Mouse (Mus musculus) right cerebral cortex, postnatal 25 days (tissue): Measurements from ENCODE around the gene Slc25a23.
"Not testable (repeated sequence)": the region's sequence is repeated elsewhere in the genome, so short reads cannot be mapped to it uniquely, and the experiment has no call there.

Experiments
- DNase-seq: peaks from one replicate; pipeline ENCODE4 v3.0.0; 2022

Gene Slc25a23

GRCm38 (mm10) chr17:57070699-57071098, 11.0 kb upstream of the Slc25a23 start:
- no peak for DNase-seq

DNA sequence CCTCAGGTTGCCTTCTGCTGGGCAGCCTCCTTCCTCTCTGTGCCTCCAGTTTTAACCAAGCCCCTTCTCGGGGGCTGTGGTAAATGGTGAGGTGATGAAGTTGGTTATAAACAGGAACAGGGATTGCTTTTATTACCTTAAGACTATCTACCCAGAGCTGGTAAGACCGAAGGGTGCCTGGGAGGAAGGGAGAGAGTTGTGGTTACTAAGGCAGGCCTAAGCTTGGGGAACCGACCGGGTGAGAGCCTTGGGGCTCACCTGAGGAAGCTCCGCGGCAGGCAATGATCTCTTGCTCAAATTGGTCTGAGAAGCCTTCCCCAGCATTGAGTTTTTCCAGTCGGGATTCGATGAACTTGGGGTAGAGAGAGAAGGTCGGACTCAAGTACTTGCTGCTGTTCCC, 10.6 kb upstream of the Slc25a23 start:
- no peak for DNase-seq

DNA sequence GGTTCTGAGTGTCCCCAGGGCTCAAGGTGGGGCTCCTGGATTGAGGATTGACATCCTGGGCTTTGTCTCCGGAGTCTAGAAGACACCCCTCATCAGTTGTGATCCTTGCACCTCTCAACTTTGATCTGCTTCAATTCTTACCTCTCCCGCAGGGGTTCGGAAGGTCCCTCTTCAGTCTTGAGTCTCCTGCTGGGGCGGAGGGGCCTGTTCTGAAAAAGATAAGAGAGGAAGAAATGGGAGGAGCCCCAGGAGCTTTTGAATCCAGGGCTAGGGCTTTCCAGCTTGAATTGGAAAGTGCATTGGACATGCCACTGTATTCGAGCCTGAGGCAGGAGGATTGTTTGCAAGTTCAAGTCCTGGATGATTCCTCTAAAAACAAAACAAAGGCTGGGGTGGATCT, 7.2 kb upstream of the Slc25a23 start:
- no peak for DNase-seq

- no peak for DNase-seq
Measured at GRCm38 (mm10) chr17:57063031-57063430, 3.4 kb upstream of the Slc25a23 start.

- DNase-seq = no peak
Measured at GRCm38 (mm10) chr17:57062548-57062947, 2.9 kb upstream of the Slc25a23 start.

GRCm38 (mm10) chr17:57062011-57062521, 2.4 kb upstream of the Slc25a23 start:
- no peak for DNase-seq

GRCm38 (mm10) chr17:57061069-57061468, 1.4 kb upstream of the Slc25a23 start:
- no peak for DNase-seq

DNA sequence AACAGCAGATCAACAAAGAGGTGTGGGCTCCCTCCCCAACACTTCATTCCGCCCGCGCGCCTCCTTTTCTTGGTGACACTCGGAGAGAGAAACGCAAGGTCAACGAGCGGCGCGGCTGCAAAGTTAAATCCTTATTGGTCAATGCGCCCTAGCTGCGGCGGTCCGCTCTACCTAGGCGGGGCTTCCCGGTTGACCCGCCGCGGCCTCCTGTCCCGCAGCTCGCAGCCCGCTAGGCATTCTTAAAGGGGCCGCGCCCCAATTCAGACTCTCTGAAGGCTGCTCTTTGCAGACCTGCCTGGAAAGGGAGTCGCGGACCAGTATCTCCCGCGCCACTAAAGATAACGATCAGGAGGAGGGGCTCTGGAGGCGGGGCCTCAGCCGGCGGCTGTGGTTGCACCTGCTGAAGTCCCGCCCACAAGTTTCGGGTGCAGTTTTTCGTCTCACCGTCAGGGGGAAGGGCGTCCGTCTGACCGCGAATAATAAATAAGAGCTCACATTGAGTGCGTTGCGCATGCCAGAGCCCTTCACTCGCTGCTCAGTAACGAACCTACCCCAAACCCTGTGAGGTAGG, 653 bp upstream of the Slc25a23 start:
- peak; percentile 97 for DNase-seq

DNA sequence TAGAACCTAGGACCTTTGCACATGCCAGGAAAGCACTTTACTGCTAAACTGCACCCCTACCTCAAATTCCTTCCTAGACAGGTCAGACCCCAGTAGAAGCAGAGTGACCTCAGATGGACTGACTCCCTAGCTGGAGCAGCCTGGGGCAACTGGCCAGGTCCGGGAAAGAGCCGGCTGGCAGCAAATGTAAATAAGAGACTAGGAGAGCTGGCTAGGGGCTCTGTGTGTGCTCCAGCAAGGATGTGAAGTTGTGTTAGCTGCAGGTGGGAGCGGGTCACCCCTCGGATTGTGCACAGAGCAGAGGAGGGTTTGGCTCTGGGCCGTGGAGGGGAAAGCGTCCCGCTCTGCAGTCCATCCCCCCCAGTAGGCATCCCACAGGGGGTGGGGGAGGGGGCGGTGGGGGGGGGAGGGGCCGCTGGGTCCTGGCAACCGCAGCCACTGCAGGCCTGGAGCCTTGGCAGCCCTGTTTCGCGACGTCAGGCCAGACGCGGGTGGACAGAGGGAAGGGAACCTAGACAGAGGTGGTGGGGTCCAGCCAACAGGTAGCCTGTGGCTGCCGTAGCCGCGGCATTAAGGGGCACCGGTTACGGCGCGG, 675 bp downstream of the Slc25a23 start, which contains the start of gene Crb3:
TSS of gene Crb3 (plus strand) at position 215 of the 595 bp plus-strand sequence.
- DNase-seq = no peak

- DNase-seq = no peak
Measured at GRCm38 (mm10) chr17:57056246-57056645, 3.4 kb downstream of the Slc25a23 start.

DNA sequence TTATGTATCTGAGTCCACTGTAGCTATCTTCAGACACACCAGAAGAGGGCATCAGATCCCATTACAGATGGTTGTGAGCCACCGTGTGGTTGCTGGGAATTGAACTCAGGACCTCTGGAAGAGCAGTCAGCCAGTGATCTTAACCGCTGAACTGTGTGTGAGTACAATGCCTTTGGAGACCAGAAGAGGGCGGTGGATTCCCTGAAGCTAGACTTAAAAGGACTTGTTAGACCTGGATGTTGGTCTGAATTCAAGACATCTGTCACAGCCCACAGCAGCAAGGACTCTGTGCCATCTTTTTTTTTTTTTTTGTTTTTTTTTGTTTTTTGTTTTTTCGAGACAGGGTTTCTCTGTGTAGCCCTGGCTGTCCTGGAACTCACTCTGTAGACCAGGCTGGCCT, 8.0 kb downstream of the Slc25a23 start:
- DNase-seq = not testable (repeated sequence)

DNA sequence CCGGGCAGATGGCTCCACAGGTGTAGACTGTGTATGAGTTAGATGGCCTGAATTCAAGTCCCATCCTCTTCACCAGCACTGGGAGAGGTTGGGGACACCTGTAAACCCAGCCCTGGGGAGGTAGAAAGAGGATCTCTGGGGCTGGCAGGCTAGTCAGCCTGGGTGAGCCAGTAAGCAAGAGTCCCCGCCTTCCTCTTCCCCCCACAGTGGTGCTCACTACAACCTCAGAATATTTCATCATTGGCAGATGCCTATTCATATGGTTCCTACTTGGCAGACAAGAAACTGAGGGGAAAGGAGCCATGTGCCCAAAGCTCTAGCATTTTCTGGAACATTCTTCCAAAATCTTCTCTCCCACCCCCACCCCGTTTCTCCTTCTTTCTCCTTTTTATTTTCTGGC, 10.8 kb downstream of the Slc25a23 start:
- DNase-seq = no peak

DNA sequence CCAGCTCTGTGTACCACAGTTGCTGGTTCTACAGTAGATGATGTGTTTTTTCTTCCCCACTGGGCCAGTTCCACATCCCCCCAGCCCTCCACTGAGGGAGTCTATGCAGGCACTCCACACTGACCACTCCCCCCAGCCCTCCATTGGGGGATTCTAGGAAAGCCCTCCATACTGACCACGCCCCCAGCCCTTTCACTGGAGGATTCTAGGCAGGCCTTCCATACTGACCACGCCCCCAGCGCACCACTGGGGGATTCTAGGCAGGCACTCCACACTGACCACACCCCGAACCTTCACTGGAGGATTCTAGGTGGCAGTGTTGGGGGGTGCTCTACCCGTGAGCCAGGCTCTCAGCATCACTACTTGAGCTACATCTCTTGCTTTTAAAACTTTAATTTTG, 12.3 kb downstream of the Slc25a23 start:
- no peak for DNase-seq

DNA sequence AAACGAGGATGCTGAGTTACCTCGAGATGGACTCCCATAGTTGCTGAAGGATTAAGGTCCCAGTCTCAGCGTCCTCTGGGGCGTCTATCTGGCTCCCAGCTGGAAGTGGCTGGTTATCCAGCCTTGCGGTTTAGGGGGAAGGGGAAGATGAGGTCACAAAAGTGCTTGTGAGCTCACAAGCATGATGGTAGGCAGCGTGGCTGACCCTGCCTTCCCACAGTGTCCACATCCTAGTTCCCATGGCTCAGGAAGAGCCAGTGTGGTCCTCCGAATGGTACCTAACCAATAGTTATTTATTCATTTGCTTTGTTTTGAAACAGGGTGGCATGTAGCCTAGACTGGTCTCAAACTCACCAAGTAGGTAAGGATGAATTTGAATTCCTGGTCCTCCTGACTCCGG, 18.1 kb downstream of the Slc25a23 start, which contains the start of gene Slc25a41:
TSS of gene Slc25a41 (minus strand) at position 101 of the 400 bp plus-strand sequence.
- no peak for DNase-seq

GRCm38 (mm10) chr17:57038978-57039377, 20.7 kb downstream of the Slc25a23 start:
- no peak for DNase-seq

GRCm38 (mm10) chr17:57032854-57033253, 26.8 kb downstream of the Slc25a23 start:
- DNase-seq = no peak

- DNase-seq = peak; percentile 100
Measured at GRCm38 (mm10) chr17:57031661-57032420, 27.8 kb downstream of the Slc25a23 start.

- DNase-seq = no peak
Measured at GRCm38 (mm10) chr17:57030931-57031660, 28.6 kb downstream of the Slc25a23 start, which contains the start of gene Khsrp. TSS of gene Khsrp (minus strand) at chr17:57031522.

- DNase-seq = no peak
Measured at GRCm38 (mm10) chr17:57029691-57030090, 30.0 kb downstream of the Slc25a23 start.

DNA sequence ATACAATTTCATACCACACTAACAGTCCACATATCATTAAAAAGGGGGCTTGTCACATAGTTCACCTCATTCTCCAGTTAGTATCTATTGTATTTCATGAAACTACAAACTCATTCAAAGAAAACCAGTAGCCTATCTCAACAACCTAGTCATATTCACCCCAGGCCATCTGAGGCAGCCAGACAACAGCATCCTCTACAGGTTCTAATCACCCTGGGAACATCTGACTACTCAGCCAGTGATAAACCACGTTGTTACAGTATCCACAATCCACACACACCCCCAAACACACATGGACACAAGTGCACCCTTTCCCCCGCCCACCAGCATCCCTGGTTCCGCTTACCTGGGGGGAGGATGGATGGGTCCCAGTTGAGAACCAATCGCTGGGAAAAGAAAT, 32.2 kb downstream of the Slc25a23 start:
- DNase-seq = no peak

- DNase-seq = no peak
Measured at GRCm38 (mm10) chr17:57020960-57021359, 38.7 kb downstream of the Slc25a23 start.

- no peak for DNase-seq
Measured at GRCm38 (mm10) chr17:57019693-57020092, 40.0 kb downstream of the Slc25a23 start.

- no peak for DNase-seq
Measured at GRCm38 (mm10) chr17:57012245-57012795, 47.3 kb downstream of the Slc25a23 start.
